Mouse (Mus musculus): ENCODE data around the gene Cyp20a1. TPM values are rescaled to one million over a fixed set of nuclear protein-coding genes. Genes with fewer than 3 reads are reported as not detected.
A peak's percentile ranks its signal among the peaks of the same experiment; 100 is the strongest.

Gene Cyp20a1
- polyA plus RNA-seq, 1 experiment from 2014 or later: 11.3 TPM

GRCm38 (mm10) chr1:60409168-60409828 is 66.2 kb downstream of the Cyp20a1 start, which contains the start of gene Abi2:
TSS of gene Abi2 (plus strand) at chr1:60409619.
- H3K9ac ChIP-seq: peak within 1 kb of the TSS; percentile 77
- H3K4me3 ChIP-seq (replicated peaks): peak within 1 kb of the TSS; percentile 85
- DNase-seq: peak; percentile 72
- H3K27me3 ChIP-seq: no peaks in the 10 kb centered on the region
- under 1% methylated on average over 62 of the region's 69 CpGs for WGBS (ENCODE audit: insufficient replicate concordance)
- peaks cover 23% of the 10 kb centered on the region for H3K4me1 ChIP-seq (replicated peaks)
- H3K4me2 ChIP-seq: peak within 1 kb of the TSS; percentile 88
- peak; percentile 86 for ATAC-seq (ENCODE audit: low read depth)
- H3K9me3 ChIP-seq (replicated peaks): no peaks in the 10 kb centered on the region
- H3K36me3 ChIP-seq: no peaks in the 10 kb centered on the region
- peak within 1 kb of the TSS; percentile 83 for H3K27ac ChIP-seq

GRCm38 (mm10) chr1:60409928-60410817 is 67.0 kb downstream of the Cyp20a1 start:
- H3K9me3 ChIP-seq (replicated peaks): no peaks in the 10 kb centered on the region
- peak overlapping the region; percentile 77 for H3K9ac ChIP-seq
- no peaks in the 10 kb centered on the region for H3K36me3 ChIP-seq
- under 1% methylated on average over 54 of the region's 54 CpGs for WGBS (ENCODE audit: insufficient replicate concordance)
- DNase-seq: peak; percentile 9
- peak overlapping the region; percentile 88 for H3K4me2 ChIP-seq
- peak overlapping the region; percentile 83 for H3K27ac ChIP-seq
- ATAC-seq (ENCODE audit: low read depth): peak; percentile 69
- no peaks in the 10 kb centered on the region for H3K27me3 ChIP-seq
- H3K4me1 ChIP-seq (replicated peaks): peaks cover 28% of the 10 kb centered on the region
- peak overlapping the region; percentile 85 for H3K4me3 ChIP-seq (replicated peaks)

- no peak overlapping the region for H3K4me3 ChIP-seq (replicated peaks)
- H3K27me3 ChIP-seq: no peaks in the 10 kb centered on the region
- DNase-seq: no peak
- H3K9me3 ChIP-seq (replicated peaks): no peaks in the 10 kb centered on the region
- 43% methylated on average over 3 of the region's 3 CpGs for WGBS (ENCODE audit: insufficient replicate concordance)
- ATAC-seq (ENCODE audit: low read depth): no peak
- no peak overlapping the region for H3K4me2 ChIP-seq
- H3K9ac ChIP-seq: no peak overlapping the region
- H3K36me3 ChIP-seq: no peaks in the 10 kb centered on the region
- H3K27ac ChIP-seq: no peak overlapping the region
- peaks cover 12% of the 10 kb centered on the region; the same call in 1 of the 2 replicates for H3K4me1 ChIP-seq (replicated peaks)
These were observed 73.6 kb downstream of the Cyp20a1 start for GRCm38 (mm10) chr1:60416724-60417123.

GRCm38 (mm10) chr1:60423882-60424281 is 80.8 kb downstream of the Cyp20a1 start:
- Histone ChIP-seq H3K9ac (no peak overlapping the region), H3K4me2 (no peak overlapping the region), H3K4me3 (replicated peaks) (no peak overlapping the region), H3K4me1 (replicated peaks) (peaks cover 3% of the 10 kb centered on the region), H3K27ac (no peak overlapping the region), H3K9me3 (replicated peaks) (no peaks in the 10 kb centered on the region), H3K36me3 (no peaks in the 10 kb centered on the region), H3K27me3 (no peaks in the 10 kb centered on the region)
- WGBS (ENCODE audit: insufficient replicate concordance): 88% methylated on average over 1 of the region's 1 CpGs
- ATAC-seq (ENCODE audit: low read depth) (no peak), DNase-seq (no peak)

- Histone ChIP-seq H3K36me3 (no peaks in the 10 kb centered on the region), H3K4me3 (replicated peaks) (no peak overlapping the region), H3K4me2 (no peak overlapping the region), H3K4me1 (replicated peaks) (no peaks in the 10 kb centered on the region), H3K27me3 (no peaks in the 10 kb centered on the region), H3K27ac (no peak overlapping the region), H3K9me3 (replicated peaks) (no peaks in the 10 kb centered on the region), H3K9ac (no peak overlapping the region)
- no peak for ATAC-seq (ENCODE audit: low read depth)
- no peak for DNase-seq
- 68% methylated on average over 2 of the region's 2 CpGs for WGBS (ENCODE audit: insufficient replicate concordance)
These were observed 85.2 kb downstream of the Cyp20a1 start for GRCm38 (mm10) chr1:60428341-60428740.

- DNase-seq (no peak), ATAC-seq (ENCODE audit: low read depth) (no peak)
- 62% methylated on average over 2 of the region's 2 CpGs for WGBS (ENCODE audit: insufficient replicate concordance)
- H3K4me2 ChIP-seq: no peak overlapping the region
- H3K9ac ChIP-seq: no peak overlapping the region
- H3K4me3 ChIP-seq (replicated peaks): no peak overlapping the region
- no peaks in the 10 kb centered on the region for H3K36me3 ChIP-seq
- no peaks in the 10 kb centered on the region for H3K9me3 ChIP-seq (replicated peaks)
- H3K27ac ChIP-seq: no peak overlapping the region
- no peaks in the 10 kb centered on the region for H3K27me3 ChIP-seq
- no peaks in the 10 kb centered on the region for H3K4me1 ChIP-seq (replicated peaks)
These were observed 85.8 kb downstream of the Cyp20a1 start for GRCm38 (mm10) chr1:60428932-60429331.

- Histone ChIP-seq H3K36me3 (no peaks in the 10 kb centered on the region), H3K4me3 (replicated peaks) (no peak overlapping the region), H3K27ac (no peak overlapping the region), H3K4me2 (no peak overlapping the region), H3K9ac (no peak overlapping the region), H3K4me1 (replicated peaks) (0 out of 2 replicates have a peak, but pooled peaks cover 2% of the 10 kb centered on the region), H3K9me3 (replicated peaks) (no peaks in the 10 kb centered on the region), H3K27me3 (no peaks in the 10 kb centered on the region)
- ATAC-seq (ENCODE audit: low read depth) (no peak), DNase-seq (no peak)
- 80% methylated on average over 5 of the region's 5 CpGs for WGBS (ENCODE audit: insufficient replicate concordance)
These were observed 88.4 kb downstream of the Cyp20a1 start for GRCm38 (mm10) chr1:60431531-60431930.

- no peak for ATAC-seq (ENCODE audit: low read depth)
- H3K36me3 ChIP-seq: no peaks in the 10 kb centered on the region
- no peak for DNase-seq
- H3K27ac ChIP-seq: no peak overlapping the region
- no peak overlapping the region for H3K4me2 ChIP-seq
- H3K4me3 ChIP-seq (replicated peaks): no peak overlapping the region
- no peaks in the 10 kb centered on the region for H3K27me3 ChIP-seq
- 61% methylated on average over 1 of the region's 1 CpGs for WGBS (ENCODE audit: insufficient replicate concordance)
- no peaks in the 10 kb centered on the region for H3K9me3 ChIP-seq (replicated peaks)
- H3K9ac ChIP-seq: no peak overlapping the region
- H3K4me1 ChIP-seq (replicated peaks): 0 out of 2 replicates have a peak, but pooled peaks cover 2% of the 10 kb centered on the region
These were observed 89.4 kb downstream of the Cyp20a1 start for GRCm38 (mm10) chr1:60432497-60432896.

Other genes starting within 250 kb of the Cyp20a1 start
- gene Carf, start 245.1 kb upstream of the Cyp20a1 start, polyA plus RNA-seq (2015; fragmentation: Nextera tagmentation; extraction: Ambion mirVana): 2.0 and 3.1 TPM in 2 replicates
- 63.7 and 65.9 TPM in 2 replicates for gene Wdr12, start 244.7 kb upstream of the Cyp20a1 start, polyA plus RNA-seq (2015; fragmentation: Nextera tagmentation; extraction: Ambion mirVana)
- 1.3 and 1.4 TPM in 2 replicates for gene Nbeal1, start 162.7 kb upstream of the Cyp20a1 start, polyA plus RNA-seq (2015; fragmentation: Nextera tagmentation; extraction: Ambion mirVana)
- 4.4 and 5.4 TPM in 2 replicates for gene Abi2, start 66.3 kb downstream of the Cyp20a1 start, polyA plus RNA-seq (2015; fragmentation: Nextera tagmentation; extraction: Ambion mirVana)
- gene Raph1, start 223.8 kb downstream of the Cyp20a1 start, polyA plus RNA-seq (2015; fragmentation: Nextera tagmentation; extraction: Ambion mirVana): 30.4 and 38.1 TPM in 2 replicates

All from liver, embryonic 13.5 days (tissue).